Mouse (Mus musculus) cerebellum, adult 11-12 months (tissue): ENCODE data around the gene Mllt6.
"Not testable (repeated sequence)": the region's sequence is repeated elsewhere in the genome, so short reads cannot be mapped to it uniquely, and the experiment has no call there.

Source experiments
- DNase-seq: peaks from one replicate; pipeline ENCODE4 v3.0.0; 2022

Gene Mllt6

DNA sequence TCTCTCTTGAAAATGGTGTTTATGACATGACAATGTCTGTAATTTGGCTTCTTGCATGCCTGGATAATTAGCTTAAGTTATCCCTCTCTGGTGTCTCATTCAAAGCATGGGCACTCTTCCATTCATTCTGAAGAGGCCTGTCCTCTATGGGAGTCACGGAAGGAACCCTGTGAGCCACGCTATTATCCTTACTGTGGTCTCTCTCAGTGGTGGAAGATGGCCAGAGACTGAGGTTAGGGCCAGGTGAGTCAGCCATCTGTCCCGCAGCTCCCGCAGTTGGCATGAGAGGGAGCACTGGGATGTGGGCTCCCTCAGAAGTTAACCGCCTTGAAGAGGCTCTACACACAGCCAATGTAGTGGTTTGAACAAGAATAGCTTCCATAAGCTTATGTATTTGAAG, 12.9 kb upstream of the Mllt6 start:
- DNase-seq = peak; percentile 67

DNA sequence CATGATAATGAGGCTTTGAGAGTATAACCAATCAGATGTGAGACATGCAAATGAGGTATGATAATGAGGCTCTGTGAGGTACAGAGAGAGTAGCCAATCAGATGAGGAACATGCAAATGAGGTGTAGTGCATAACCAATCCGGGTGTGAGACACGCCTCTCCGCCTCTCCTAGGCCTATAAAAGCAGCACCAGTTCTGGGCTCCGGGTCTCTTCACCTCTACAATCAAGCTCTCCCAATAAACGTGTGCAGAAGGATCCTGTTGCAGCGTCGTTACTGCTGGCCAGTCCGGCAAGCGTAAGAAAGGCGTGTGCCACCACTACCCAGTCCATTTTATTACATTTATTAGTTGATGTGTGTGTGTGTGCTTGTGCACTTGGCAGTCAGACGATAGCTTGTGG, 9.8 kb upstream of the Mllt6 start:
- peak; percentile 12 for DNase-seq

DNA sequence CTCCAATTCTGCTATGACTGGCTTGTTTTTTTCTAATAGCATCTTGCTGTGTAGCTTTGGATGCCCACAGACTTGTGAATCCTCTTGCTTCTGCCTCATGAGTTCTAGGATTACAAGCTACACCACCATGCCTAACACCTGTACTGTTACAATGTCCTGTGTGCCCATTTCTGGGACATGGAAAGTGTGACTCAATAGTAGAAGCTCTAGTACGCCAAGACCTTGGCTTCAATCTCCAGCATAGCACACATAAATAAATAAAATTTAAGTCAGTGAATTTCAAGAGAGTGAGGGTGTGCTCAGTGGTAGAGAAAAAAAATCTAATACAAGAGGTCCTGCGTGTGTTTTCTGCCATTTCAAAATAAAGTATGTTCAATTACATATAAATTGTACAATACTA, 9.0 kb upstream of the Mllt6 start:
- no peak for DNase-seq

DNA sequence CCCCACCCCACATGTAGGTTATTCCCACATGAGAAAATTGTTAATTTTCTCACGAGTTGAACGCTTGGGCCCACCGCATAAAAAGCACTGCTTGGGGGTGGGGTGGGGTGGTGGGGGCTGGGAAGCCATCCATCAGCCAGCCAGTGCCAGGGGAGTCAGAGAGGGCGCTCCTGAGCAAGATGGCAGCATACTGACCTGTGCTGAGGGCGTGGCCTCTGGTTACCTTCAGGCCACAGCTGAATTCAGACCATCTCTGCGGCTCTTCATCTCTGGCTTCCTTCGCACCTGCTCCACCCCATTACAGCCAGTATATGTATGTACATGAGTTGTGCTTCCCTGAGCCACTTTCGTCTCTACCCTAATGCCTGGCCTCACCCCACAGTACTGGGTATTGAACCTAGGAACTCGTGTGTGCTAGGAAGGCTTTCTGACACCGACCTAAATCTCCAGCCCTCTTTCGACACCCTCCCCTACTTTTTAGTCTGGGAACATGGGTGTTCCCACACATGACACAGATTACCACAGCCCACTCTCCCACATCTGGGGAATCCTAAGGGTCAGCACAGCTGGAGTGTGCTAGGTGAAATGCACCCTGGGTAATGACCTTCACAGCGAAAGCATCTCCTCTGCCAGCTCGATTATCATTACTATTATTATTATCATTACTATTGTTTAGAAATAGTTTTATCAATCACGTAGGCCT, 6.8 kb upstream of the Mllt6 start:
- peak; percentile 29 for DNase-seq

DNA sequence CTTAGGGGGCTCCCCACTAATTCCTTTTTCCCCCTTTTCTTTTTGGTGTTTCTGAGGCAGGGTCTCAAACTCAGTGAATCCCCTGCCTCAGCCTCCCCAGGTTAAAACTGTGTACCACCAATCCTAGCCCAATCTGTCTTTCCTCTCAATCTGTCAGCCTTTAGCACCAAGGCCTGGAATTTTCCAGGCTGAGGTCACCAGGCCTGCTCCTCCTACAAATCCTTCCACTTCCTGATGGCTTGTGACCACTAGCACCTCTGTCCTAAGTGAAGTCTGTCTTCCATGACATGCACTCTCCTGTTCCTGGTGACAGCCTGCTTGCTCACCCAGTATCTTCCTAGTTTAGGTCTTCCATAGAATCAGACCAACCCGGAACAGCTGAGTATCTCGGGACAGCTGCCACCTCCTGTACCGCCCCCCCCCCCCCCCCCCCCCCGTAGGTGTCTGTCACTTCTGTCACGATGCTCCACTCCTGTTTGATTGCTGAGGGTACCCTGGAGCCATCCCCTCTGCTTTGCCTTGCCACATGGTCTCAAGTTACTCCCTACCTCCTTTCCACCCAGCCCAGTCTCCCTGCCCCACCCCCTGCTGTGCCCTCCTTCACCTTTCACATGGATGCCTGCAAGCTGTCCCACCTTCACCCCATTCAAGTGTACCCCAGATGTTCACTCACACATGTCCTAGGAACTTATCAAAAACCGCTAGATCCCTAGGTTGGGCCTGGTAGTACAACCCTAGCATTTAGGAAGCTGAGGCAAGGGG, 5.8 kb upstream of the Mllt6 start:
- DNase-seq = peak; percentile 61

DNA sequence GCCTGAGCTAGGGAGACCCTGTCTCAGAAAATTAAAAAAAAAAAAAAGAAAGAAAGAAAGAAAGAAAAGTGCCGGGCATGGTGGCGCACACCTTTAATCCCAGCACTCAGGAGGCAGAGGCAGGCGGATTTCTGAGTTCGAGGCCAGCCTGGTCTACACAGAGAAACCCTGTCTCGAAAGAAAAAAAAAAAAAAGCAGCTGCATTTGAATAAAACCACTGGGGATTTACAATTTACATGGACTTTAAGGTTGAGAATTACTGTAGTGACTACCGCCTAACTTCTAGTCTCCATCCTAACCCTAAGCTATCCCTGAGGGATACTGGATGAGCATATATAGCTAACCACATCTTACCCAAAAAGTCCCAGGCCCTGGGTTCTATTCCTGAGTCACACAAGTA, 5.2 kb upstream of the Mllt6 start:
- not testable (repeated sequence) for DNase-seq

DNA sequence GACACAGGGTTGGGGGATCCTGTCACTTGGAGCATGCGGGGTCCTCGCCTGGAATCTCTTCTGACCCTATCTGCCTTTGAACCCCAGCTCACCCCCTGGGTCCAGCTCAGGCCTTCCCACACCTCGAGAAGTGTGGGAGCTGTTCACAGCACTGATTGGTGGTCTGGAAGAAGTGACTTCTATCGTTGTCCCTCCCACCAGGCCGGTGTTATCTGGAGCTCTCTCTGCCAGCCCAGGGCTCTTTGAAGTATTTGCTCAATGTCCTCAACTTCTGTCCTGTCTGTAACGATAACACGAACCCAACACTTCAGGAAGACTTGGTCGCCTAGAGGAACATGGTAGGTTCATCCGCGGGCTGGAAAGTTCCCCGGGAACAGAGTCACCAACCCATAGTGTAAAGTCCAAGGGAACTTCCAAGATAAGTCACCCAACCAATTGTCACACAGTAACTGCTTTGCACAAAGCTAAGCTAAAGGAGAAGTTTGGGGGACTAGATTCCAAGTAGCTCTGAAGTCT, 4.4 kb upstream of the Mllt6 start:
- DNase-seq = peak; percentile 31

DNA sequence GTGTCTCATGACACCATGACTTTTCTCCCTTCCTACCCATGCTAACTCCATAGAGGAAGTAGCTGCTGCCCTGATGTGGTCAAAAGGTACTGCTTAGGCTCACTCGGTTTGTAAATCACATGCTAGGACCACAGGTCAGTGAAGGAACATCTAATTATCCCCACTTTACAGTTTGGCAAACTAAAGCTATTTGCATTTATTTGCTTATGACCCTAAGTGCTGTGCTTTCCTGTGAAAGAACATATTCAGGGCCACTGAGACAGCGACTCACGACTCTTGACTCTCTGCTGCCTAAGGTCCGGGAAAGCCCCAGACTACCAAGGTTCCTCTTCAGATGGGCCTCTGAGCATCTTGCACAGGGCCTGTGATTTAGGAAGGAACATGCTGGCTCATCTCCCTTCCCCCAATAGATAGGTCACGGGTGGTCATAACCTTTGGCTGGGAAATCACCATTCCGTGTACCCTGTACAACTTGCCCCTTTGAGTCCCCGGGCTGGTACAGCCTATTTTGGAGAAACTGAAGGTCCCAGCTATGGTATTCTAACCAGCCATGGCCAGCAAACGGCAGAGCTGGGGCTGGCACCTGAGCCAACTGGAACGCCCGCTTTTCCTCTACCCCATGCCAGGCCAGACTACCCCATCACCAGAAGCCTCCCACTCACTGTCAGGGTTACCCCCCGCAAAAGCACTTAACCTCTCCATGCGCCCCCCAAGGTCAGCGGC, 3.8 kb upstream of the Mllt6 start:
- DNase-seq = no peak

DNA sequence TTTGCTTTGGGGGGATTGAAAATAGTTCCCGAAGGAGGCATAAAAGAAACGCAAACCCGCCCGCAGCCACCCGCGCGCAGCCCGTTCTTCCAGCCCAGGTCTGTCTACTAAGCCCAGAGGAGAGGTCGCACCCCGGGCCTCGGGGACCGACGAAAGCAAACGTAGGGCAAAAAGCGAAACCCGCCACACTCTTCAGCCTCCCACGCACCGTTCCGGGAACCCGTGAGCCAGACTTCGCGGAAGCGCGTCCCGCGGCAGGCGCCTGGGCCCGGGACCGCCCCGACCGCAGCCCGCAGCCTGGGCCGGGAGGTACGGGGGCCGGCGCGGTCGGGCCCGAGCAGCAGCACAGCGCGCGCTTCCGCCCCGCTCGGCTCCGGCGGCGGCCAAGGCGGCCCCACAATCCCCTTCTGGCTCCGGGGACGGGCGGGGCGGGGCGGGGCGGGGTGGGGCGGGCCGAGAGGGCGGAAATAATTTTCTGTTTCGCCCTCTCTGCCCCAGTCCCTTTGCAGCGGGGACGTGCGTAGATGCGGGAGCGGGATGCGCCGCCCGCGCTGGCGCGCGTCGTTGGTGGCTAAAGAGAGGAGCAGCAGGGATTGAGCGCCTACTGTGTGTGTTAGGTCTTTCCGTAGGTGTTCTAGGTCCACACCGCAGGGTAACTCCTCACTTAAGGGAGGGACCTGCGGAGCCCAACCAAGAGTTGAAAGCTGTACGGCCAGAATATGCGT, 3.1 kb upstream of the Mllt6 start:
- peak; percentile 85 for DNase-seq

DNA sequence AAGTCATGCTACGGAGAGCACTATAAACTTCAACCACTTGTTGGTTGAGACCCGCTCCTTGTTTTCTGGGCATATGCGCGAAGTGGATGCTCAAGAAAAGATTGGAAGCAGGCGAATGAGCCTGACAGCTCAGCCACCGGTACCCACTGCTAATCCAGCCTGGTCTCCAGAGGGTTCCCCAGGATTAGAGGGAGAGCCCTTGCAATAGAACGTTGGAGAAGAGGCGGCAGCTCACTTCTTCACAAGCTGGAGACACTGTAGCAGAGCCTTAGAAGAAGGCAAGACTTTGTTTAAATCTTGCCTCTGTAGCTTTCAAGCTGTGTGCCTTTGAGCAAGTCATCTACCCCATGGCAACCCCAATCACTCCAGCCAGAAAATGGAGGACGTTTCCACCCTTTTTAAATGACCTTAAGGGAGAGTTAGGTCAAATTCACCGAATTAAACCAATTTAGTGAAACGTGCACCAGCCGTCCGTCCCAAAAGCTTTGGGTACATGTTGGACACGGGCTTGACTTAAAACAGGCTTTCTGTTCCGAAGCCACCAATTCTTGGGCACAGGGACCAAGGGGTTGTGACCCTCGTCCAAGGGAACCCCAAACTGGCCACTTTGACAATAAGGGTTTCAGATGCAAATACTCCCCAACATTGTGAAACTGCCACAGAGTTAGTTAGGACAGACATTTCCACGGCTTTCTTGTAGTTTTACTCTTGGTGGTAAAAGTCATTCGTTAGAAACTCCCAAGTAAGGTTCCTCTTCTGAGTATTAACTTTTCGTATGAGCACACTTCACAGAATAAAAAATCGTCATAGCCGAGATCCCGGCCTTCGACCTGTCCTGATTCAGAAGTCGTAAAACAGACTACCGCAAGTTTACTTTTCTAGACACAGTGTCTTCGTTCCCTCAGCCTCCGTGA, 2.2 kb upstream of the Mllt6 start:
- no peak for DNase-seq

DNA sequence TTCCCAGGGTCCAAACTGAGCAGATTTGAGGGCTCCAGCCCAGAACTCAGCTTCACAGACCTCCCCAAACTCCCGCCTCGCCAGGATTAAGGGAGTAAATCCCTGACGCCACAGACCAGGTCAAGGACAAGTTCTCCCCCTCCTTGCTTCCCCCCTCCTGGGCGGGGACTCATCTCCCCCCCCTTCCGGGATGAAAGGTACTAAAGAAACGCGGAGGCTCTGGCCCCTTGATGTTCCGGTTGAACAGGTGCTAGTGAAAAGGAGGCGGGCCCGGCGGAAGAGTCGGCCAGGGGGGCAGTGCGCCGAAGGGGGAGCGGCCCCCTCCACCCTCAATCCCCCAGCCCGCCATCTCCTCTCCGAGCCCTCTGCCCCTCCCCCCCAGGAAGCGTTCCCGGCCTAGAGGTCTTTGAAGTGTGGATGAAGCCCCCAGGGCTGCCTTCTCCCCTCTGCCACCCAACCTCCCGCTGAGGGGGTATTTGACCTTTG, 1.5 kb upstream of the Mllt6 start:
- DNase-seq = peak; percentile 74

DNA sequence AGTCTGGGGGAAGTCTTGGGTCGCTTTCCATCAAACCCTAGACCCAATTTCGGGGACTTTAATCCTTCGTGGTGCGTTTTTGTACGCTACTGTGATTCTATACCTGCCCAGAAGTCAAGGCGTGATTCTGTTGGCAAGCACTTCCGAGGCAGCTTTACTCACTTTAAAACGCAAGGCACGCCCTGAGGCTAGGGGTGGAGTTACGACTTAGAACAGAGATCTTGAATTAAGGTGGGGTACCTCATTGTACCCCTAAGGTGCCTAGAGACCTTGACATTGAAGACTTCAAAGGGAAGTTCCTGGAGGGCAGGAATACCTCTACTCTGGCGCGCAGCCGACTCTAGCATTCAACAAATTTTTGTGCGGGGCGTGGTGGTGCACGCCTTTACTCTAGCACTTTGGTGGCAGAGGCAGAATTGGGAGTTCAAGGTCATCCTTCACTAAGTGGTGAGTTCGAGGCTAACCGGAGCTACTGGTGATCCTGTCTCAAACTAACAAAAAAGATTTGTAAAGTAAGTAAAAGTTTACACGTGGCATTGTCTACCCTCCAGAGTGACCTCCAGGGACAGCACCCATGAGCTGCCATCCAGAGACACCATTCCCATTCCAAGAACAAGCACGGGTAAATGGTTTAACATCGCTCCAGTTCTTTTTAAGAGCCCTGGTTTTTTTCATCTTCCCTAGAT, 864 bp upstream of the Mllt6 start:
- no peak for DNase-seq

DNA sequence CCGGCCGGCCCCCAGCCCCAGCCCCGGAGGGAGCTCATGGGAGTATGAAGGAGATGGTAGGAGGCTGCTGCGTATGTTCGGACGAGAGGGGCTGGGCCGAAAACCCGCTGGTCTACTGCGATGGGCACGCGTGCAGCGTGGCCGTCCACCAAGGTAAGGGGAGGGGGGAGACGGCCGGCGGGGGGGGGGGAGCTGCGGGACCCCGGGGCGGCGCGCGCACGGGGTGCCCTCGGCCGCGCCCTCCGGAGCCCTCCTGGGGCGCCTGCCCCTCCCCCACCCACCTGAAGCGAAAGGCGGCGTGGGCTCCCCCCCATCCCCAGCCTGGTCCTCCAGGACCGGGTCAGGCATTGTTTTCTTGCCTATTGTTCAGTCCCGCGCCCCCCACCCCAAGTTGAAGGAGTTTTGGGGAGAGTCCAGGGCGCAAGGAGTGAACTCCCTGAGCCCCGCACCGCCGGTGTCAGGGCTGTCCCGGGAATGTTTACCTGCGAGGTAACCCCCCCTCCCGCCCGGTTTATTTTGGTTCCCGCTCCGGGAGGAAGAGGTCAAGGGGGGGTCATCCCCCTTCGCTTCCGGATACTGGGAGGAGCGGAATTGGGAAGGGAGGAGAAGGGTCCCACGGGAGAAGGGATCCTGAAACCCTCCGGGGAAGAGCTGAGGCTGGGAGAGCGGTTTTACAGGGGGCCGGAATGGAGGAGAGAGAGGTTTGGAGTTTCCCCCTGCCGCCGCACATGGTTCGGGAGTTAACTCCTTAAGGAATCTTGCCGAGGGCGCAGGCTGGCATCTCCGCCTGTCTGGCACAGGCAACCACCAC, 519 bp downstream of the Mllt6 start:
- DNase-seq = peak; percentile 71

DNA sequence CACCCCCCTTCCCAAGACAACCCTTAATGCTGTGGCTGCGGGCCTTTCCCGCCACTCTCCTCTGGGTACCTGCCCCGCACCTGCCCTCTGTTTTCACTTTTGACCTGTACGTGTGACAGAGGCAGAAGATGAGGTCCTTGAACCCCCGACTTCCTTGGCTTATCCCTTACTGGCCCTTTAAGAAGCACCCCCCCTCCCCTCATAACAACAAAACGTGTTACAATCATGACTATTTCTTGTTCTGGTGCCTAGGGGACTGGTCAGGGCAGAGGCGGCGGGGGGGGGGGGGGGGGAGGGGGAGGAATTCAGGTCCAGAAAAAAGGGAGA, 1.1 kb downstream of the Mllt6 start:
- no peak for DNase-seq

DNA sequence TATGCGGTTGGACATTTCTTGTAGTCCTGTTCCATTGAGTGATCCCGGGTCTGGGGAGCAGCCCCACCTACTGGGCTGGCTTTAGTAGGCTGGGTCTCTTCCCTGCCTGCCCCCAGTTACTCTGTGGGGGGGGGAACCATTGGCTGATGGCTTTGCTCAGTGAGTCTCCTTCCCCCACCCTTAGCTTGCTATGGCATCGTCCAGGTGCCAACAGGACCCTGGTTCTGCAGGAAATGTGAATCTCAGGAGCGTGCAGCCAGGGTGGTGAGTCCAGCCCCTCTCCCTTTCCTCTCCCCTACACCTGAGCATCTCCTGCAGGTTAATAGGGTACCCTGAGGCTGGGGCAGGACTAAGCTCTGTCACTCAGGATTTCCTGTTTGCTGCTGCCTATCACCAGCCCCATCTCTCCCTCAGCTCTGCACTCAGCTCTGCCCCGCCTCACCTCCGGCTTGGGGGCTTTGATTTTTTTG, 1.6 kb downstream of the Mllt6 start:
- peak; percentile 64 for DNase-seq

DNA sequence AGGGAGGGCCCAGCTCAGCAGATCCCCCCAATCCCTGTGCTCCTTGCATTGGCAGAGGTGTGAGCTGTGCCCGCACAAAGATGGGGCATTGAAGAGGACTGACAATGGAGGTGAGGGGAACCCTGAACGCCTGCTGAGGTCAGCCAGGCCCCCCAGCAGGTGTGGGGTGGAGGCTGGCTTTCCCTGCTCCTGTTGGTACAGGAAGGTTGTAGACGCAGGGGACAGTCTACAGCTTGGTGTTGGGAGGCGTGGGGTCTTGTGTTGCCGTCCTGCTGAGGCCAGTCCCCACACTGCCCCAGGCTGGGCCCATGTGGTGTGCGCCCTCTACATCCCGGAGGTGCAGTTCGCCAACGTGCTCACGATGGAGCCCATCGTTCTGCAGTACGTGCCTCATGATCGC, 2.2 kb downstream of the Mllt6 start:
- peak; percentile 54 for DNase-seq

DNA sequence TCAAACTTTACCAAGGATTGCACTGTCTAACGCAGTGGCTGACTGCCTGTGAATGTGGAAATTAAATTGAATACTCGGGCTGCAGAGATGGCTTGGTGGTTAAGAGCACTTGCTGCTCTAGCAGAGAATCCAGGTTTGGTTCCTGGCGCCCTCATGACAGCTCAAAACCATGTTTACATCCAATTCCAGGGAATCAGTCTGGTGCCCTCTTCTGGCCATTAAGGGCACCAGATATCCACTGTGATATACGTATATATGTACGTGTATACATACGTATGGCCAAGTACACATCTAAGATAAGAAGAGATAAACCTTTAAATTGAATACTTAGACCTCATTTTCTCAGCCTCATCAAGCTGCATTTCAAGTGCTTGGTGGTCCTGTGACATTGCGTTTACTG, 3.0 kb downstream of the Mllt6 start:
- no peak for DNase-seq

DNA sequence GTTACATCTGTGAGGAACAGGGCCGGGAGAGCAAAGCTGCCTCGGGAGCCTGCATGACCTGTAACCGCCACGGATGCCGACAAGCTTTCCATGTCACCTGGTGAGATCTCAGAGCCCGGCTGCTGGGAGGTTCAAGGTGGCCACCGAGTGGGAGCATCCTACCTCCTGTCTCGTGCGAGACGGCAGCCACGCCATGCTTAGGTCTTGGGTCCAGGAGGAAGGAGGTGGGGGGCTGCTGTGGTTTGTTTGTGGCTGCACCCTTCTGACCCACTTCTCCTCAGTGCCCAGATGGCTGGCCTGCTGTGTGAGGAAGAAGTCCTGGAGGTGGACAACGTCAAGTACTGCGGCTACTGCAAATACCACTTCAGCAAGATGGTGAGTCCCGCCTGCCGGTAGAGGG, 3.6 kb downstream of the Mllt6 start:
- DNase-seq = peak; percentile 43

DNA sequence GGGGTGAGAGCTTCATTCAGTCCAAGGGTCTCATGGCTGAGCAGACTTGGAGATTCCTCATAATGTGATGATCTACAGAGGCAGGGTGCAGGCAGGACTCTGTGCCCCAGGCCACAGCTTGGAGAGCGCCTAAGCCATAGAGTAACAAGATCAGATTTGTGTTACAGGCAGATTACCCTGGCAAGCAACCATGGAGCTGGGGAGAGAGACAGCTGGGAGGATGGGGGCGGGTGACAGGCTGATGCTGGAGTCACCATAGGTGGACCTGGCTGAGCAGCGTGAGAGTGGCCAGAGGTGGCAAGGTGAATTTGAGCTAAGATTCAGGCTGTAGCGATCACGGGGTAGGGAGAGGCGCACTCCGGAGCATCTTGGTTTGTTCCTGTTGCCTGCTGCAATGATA, 4.9 kb downstream of the Mllt6 start:
- peak; percentile 32 for DNase-seq

DNA sequence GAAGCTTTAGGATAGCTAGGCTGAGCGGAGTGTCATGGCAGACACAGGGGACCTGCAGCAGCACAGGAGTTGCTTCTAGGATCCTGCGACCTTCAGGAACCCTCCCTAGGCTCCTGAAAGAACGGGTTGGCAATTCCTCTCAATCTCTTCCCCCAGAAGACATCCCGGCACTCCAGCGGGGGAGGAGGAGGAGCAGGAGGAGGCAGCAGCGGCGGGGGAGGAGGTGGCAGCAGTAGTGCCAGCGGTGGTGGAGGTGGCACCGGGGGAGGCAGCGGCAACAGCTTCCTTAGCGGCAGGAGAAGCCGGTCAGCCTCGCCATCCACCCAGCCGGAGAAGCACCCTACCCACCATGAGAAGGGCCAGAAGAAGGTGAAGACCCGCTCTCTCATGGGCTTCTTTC, 6.1 kb downstream of the Mllt6 start:
- DNase-seq = peak; percentile 42
